Mouse (Mus musculus): Measurements from ENCODE around the gene Aspn. TPM values are rescaled to one million over a fixed set of nuclear protein-coding genes. Genes with fewer than 3 reads are reported as not detected.
A peak's percentile ranks its signal among the peaks of the same experiment; 100 is the strongest.

The Aspn gene
- polyA plus RNA-seq, 1 experiment from 2014 or later: 2.9 TPM

GRCm38 (mm10) chr13:49549616-49550015 lies 5.4 kb downstream of the Aspn start:
- Histone ChIP-seq H3K27me3 (no peaks in the 10 kb centered on the region), H3K4me2 (no peak overlapping the region), H3K9ac (replicated peaks) (no peak overlapping the region), H3K36me3 (no peaks in the 10 kb centered on the region), H3K9me3 (no peaks in the 10 kb centered on the region), H3K27ac (no peak overlapping the region), H3K4me1 (replicated peaks) (peaks cover 9% of the 10 kb centered on the region), H3K4me3 (replicated peaks) (no peak overlapping the region)
- ATAC-seq (ENCODE audit: insufficient number of reproducible peaks, insufficient read depth, low FRiP score, low TSS enrichment, low read depth): no peak
- WGBS: 94% methylated on average over 3 of the region's 3 CpGs

GRCm38 (mm10) chr13:49554519-49554918 lies 10.3 kb downstream of the Aspn start:
- Histone ChIP-seq H3K9ac (replicated peaks) (no peak overlapping the region), H3K27me3 (no peaks in the 10 kb centered on the region), H3K4me3 (replicated peaks) (no peak overlapping the region), H3K4me1 (replicated peaks) (no peaks in the 10 kb centered on the region), H3K9me3 (no peaks in the 10 kb centered on the region), H3K36me3 (no peaks in the 10 kb centered on the region), H3K4me2 (no peak overlapping the region), H3K27ac (no peak overlapping the region)
- 85% methylated on average over 5 of the region's 5 CpGs for WGBS
- ATAC-seq (ENCODE audit: insufficient number of reproducible peaks, insufficient read depth, low FRiP score, low TSS enrichment, low read depth): no peak

GRCm38 (mm10) chr13:49556203-49556602 lies 12.0 kb downstream of the Aspn start:
- H3K4me2 ChIP-seq: no peak overlapping the region

GRCm38 (mm10) chr13:49556924-49557323 lies 12.7 kb downstream of the Aspn start:
- Histone ChIP-seq H3K9ac (replicated peaks) (no peak overlapping the region), H3K4me2 (no peak overlapping the region), H3K36me3 (no peaks in the 10 kb centered on the region), H3K9me3 (no peaks in the 10 kb centered on the region), H3K4me1 (replicated peaks) (no peaks in the 10 kb centered on the region), H3K27me3 (no peaks in the 10 kb centered on the region), H3K27ac (no peak overlapping the region), H3K4me3 (replicated peaks) (no peak overlapping the region)
- whole genome bisulfite sequencing: 69% methylated on average over 1 of the region's 1 CpGs
- no peak for ATAC-seq (ENCODE audit: insufficient number of reproducible peaks, insufficient read depth, low FRiP score, low TSS enrichment, low read depth)

More at GRCm38 (mm10) chr13:49556203-49556602, 12.0 kb downstream of the Aspn start:
- Histone ChIP-seq H3K4me1 (replicated peaks) (no peaks in the 10 kb centered on the region), H3K4me3 (replicated peaks) (no peak overlapping the region), H3K9me3 (no peaks in the 10 kb centered on the region), H3K9ac (replicated peaks) (no peak overlapping the region), H3K36me3 (no peaks in the 10 kb centered on the region), H3K27me3 (no peaks in the 10 kb centered on the region), H3K27ac (no peak overlapping the region)
- no peak for ATAC-seq (ENCODE audit: insufficient number of reproducible peaks, insufficient read depth, low FRiP score, low TSS enrichment, low read depth)
- 89% methylated on average over 1 of the region's 1 CpGs for WGBS

GRCm38 (mm10) chr13:49559185-49559584 lies 14.9 kb downstream of the Aspn start:
- Histone ChIP-seq H3K36me3 (no peaks in the 10 kb centered on the region), H3K9me3 (no peaks in the 10 kb centered on the region), H3K4me2 (no peak overlapping the region), H3K4me3 (replicated peaks) (no peak overlapping the region), H3K27ac (no peak overlapping the region), H3K9ac (replicated peaks) (no peak overlapping the region), H3K4me1 (replicated peaks) (no peaks in the 10 kb centered on the region), H3K27me3 (no peaks in the 10 kb centered on the region)
- ATAC-seq (ENCODE audit: insufficient number of reproducible peaks, insufficient read depth, low FRiP score, low TSS enrichment, low read depth): no peak
- WGBS: 42% methylated on average over 2 of the region's 2 CpGs

- Histone ChIP-seq H3K4me1 (replicated peaks) (no peaks in the 10 kb centered on the region), H3K4me2 (no peak overlapping the region), H3K27ac (no peak overlapping the region), H3K27me3 (no peaks in the 10 kb centered on the region), H3K9ac (replicated peaks) (no peak overlapping the region), H3K9me3 (no peaks in the 10 kb centered on the region), H3K36me3 (no peaks in the 10 kb centered on the region), H3K4me3 (replicated peaks) (no peak overlapping the region)
- WGBS: 71% methylated on average over 2 of the region's 2 CpGs
- no peak for ATAC-seq (ENCODE audit: insufficient number of reproducible peaks, insufficient read depth, low FRiP score, low TSS enrichment, low read depth)
These were observed 16.6 kb downstream of the Aspn start for GRCm38 (mm10) chr13:49560886-49561285.

GRCm38 (mm10) chr13:49564347-49564746 lies 20.1 kb downstream of the Aspn start:
- no peaks in the 10 kb centered on the region for H3K27me3 ChIP-seq
- no peak overlapping the region for H3K27ac ChIP-seq
- WGBS: 70% methylated on average over 1 of the region's 1 CpGs
- H3K4me2 ChIP-seq: no peak overlapping the region
- no peaks in the 10 kb centered on the region for H3K36me3 ChIP-seq
- H3K4me3 ChIP-seq (replicated peaks): no peak overlapping the region
- no peaks in the 10 kb centered on the region for H3K4me1 ChIP-seq (replicated peaks)
- H3K9me3 ChIP-seq: no peaks in the 10 kb centered on the region
- no peak for ATAC-seq (ENCODE audit: insufficient number of reproducible peaks, insufficient read depth, low FRiP score, low TSS enrichment, low read depth)
- no peak overlapping the region for H3K9ac ChIP-seq (replicated peaks)

GRCm38 (mm10) chr13:49570371-49570770 lies 26.1 kb downstream of the Aspn start:
- H3K4me1 ChIP-seq (replicated peaks): no peaks in the 10 kb centered on the region
- ATAC-seq (ENCODE audit: insufficient number of reproducible peaks, insufficient read depth, low FRiP score, low TSS enrichment, low read depth): no peak
- no peak overlapping the region for H3K4me3 ChIP-seq (replicated peaks)
- 75% methylated on average over 3 of the region's 3 CpGs for WGBS
- no peaks in the 10 kb centered on the region for H3K36me3 ChIP-seq
- no peaks in the 10 kb centered on the region for H3K27me3 ChIP-seq
- no peak overlapping the region for H3K9ac ChIP-seq (replicated peaks)
- H3K9me3 ChIP-seq: no peaks in the 10 kb centered on the region
- H3K27ac ChIP-seq: no peak overlapping the region
- H3K4me2 ChIP-seq: no peak overlapping the region

GRCm38 (mm10) chr13:49571418-49571817 lies 27.2 kb downstream of the Aspn start:
- no peaks in the 10 kb centered on the region for H3K4me1 ChIP-seq (replicated peaks)
- H3K9ac ChIP-seq (replicated peaks): no peak overlapping the region
- no peak for ATAC-seq (ENCODE audit: insufficient number of reproducible peaks, insufficient read depth, low FRiP score, low TSS enrichment, low read depth)
- H3K27me3 ChIP-seq: no peaks in the 10 kb centered on the region
- 90% methylated on average over 2 of the region's 2 CpGs for WGBS
- no peak overlapping the region for H3K27ac ChIP-seq
- no peaks in the 10 kb centered on the region for H3K9me3 ChIP-seq
- H3K4me2 ChIP-seq: no peak overlapping the region
- H3K36me3 ChIP-seq: no peaks in the 10 kb centered on the region
- H3K4me3 ChIP-seq (replicated peaks): no peak overlapping the region

- Histone ChIP-seq H3K9me3 (no peaks in the 10 kb centered on the region), H3K4me1 (replicated peaks) (peaks cover 9% of the 10 kb centered on the region; the same call in 1 of the 2 replicates), H3K27ac (peak within 1 kb of the TSS; percentile 91), H3K27me3 (no peaks in the 10 kb centered on the region), H3K4me3 (replicated peaks) (no peak within 1 kb of the TSS), H3K4me2 (peak within 1 kb of the TSS; percentile 24; the same call in 1 of the 2 replicates), H3K36me3 (no peaks in the 10 kb centered on the region), H3K9ac (replicated peaks) (no peak within 1 kb of the TSS)
- WGBS: 28% methylated on average over 8 of the region's 8 CpGs
- no peak for ATAC-seq (ENCODE audit: insufficient number of reproducible peaks, insufficient read depth, low FRiP score, low TSS enrichment, low read depth)
These were observed 37.6 kb downstream of the Aspn start, which contains the start of gene Omd for GRCm38 (mm10) chr13:49581541-49582530. Omd (plus strand) TSS chr13:49582462.

GRCm38 (mm10) chr13:49583859-49584258 lies 39.6 kb downstream of the Aspn start:
- Histone ChIP-seq H3K36me3 (no peaks in the 10 kb centered on the region), H3K9ac (replicated peaks) (no peak overlapping the region), H3K4me1 (replicated peaks) (peaks cover 9% of the 10 kb centered on the region; the same call in 1 of the 2 replicates), H3K4me2 (no peak overlapping the region), H3K27ac (no peak overlapping the region), H3K27me3 (no peaks in the 10 kb centered on the region), H3K9me3 (no peaks in the 10 kb centered on the region), H3K4me3 (replicated peaks) (no peak overlapping the region)
- ATAC-seq (ENCODE audit: insufficient number of reproducible peaks, insufficient read depth, low FRiP score, low TSS enrichment, low read depth): no peak
